Mouse (Mus musculus): ENCODE measurements around the gene Olfr120.
"Not testable (repeated sequence)": the region's sequence is repeated elsewhere in the genome, so short reads cannot be mapped to it uniquely, and the experiment has no call there.

The Olfr120 gene

GRCm38 (mm10) chr17:37721508-37721907, at the start of gene Olfr120:
Gene Olfr120 (plus strand): TSS chr17:37721808.
- DNase-seq (ENCODE audit: low spot score): no peak

DNA sequence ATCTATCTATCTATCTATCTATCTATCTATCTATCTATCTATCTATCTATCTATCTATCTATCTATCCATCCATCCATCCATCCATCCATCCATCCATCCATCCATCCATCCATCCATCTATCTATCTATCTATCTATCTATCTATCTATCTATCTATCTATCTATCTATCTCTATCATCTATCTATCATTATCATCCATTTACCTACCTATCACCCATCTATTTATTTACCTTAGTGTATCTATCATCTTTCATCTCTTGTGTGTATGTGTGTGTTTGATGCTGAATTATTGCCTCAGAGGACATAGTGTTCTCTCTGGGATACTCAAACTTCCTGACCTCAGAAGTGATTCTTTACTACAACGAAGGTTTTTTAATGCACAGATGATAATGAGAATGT, 25.3 kb upstream of the Olfr120 start, which contains the start of gene Olfr119:
TSS of gene Olfr119 (plus strand) at position 301 of the 400 bp plus-strand sequence.
- not testable (repeated sequence) for DNase-seq (ENCODE audit: low spot score)

DNA sequence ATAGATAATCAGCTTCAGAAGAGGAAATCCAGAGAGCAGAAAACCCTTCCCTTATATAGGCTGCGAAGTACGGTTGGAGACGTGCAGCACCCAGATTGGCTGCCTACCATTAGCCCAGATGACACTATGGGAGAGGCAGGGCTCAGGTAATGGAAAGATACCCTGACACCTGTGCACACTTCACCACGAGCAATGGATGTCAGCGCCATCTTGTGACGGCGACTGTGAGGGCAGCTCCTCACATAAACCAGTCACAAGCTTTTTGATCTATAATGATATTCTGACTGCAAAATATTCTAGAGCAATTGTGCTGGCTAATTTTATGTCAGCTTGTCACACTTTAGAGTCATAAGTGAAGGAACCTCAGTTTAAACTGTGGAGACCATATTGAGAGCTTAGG, 16.5 kb downstream of the Olfr120 start:
- DNase-seq (ENCODE audit: low spot score): no peak

DNA sequence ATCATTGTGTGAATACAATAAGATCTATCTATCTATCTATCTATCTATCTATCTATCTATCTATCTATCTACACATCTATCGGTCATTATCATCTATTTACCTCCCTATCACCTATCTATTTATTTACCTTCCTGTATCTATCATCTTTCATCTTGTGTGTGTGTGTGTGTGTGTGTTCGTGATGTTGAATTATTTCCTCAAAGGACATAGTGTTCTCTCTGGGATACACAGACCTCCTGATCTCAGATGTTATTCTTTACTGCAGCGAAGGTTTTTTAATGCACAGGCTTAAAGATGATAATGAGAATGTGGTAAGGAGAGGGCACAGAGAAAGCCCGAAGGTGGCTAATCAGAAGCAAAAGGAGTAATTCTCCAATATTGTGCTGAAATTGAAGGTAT, 46.7 kb downstream of the Olfr120 start, which contains the start of gene Olfr122:
TSS of gene Olfr122 (plus strand) at position 301 of the 400 bp plus-strand sequence.
- DNase-seq (ENCODE audit: low spot score): no peak

Measured in left cerebral cortex, adult 11 months (tissue).